Mouse (Mus musculus) megakaryocyte progenitor cell, adult 5-6 weeks (primary cell): ENCODE measurements around the gene Ucp2. TPM values are rescaled to one million over a fixed set of nuclear protein-coding genes. Genes with fewer than 3 reads are reported as not detected.

ENCODE experiments used
- ATAC-seq: replicated peaks from 2 replicates; pipeline ENCODE4 v1.8.0; 2016; ENCODE audit warnings: mild to moderate bottlenecking, moderate TSS enrichment, inconsistent platforms; ENCODE audit not compliant: poor library complexity
- total RNA-seq, 2 experiments: library from RNA; stranded (forward) in 1 of 2; stranded (reverse) in 1 of 2; fragments of 157-497, 149-512 nt in 1 of 2; fragments of 200-1000 nt in 1 of 2; gene quantifications; 2 replicates each; pipeline versions ENCODE4 v1.2.3 to v1.2.4; 2015 to 2017

Ucp2 gene
- total RNA-seq (2015): 208 and 232 TPM in 2 replicates
- total RNA-seq (2017): 90.4 and 97.3 TPM in 2 replicates

DNA sequence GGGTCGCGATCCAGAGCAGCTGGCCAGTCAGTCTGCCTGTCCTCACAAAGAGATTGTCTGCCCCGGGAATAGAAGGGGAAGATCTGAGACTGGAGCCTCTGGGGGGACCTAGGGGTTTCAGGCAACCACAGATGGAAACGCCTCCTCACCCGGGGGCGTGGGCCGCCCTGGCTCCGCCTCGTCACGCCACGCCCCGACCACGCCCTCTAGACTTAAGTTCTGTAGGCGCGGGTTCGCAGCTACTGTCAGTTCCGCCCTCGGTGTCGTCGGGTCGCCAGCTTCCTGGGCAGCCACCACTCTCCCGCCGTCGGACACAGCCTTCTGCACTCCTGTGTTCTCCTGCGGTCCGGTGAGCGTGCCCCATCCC is at the start of gene Ucp2:
TSS of gene Ucp2 (plus strand) at position 221 of the 367 bp plus-strand sequence.
- peak; percentile 73 for ATAC-seq

DNA sequence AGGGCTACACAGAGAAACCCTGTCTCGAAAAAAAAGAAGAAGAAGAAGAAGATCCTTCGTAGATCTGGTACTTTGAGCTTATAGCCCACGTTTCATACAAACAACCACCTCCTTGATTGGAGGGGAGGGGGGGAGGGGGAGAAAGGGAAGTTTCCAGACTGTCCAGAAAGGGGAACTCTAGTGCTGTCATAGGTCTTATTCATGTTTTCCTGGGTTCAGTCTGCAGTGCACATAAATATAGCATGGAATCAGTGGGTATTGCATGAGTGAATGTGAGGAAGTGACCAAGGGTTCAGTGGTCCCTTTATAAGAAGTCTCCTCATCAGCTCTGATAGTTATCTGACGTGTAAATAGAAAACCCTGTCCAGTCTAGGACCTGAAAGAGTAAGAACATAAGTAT is 49.4 kb upstream of the Ucp2 start:
- peak; percentile 60 for ATAC-seq

DNA sequence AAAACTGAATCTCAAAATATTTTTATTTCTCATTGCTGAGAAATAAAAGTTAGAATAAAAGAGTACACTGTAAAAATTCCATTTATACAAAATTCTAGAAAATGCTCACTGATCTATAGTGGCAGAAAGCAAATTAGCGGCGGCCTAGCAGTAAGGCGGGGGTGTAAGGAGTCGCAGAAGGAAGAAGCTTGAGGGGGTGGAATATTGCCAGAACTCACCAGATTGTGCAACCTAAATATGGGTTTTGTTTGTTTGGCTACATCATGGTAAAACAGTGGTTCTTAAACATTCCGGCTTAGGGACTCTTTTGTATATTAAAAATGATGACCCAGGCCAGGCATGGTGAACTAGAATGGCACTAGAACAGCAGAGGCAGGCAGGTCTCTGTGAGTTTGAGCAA is 46.9 kb upstream of the Ucp2 start:
- ATAC-seq: no peak

DNA sequence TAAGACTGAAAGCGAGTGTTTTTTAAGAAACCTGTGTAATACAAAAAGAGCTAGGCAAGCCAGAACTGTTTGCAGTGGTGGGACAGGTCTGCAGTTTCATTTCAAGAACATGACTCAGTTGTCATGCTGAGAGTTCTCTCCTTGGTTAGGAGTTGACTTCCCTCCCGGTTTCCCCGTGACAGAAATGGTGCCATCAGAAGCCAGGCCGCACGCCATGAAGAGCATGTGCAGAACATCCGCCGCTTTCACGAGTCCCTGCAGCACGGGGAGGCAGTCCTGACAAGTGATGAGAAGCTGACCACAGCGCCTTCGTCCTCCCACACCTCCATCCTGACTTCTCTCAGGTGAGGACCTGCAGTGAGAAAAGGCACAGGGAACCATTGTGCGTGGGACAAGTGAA is 44.6 kb upstream of the Ucp2 start:
- ATAC-seq: no peak

DNA sequence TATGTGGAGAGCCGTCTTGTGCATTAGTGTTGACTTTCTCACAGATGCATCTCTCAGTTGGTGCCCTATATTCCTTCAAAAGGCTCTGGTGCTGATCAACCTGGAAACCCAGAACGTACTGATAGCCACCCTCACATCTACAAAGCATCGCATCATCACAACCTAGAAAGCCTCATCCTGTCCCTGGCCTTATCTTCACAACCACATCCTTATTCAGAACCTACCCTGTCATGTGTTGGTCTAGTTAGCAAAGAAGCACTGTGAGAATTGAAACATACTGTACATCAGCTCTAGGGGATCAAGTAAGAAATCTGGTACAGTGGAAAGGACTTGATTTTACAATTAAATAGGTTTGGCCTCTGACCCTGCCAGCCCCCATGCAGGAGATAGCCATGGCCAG is 44.2 kb upstream of the Ucp2 start:
- 0 out of 2 replicates have a peak, but pooled peaks have one; percentile 31 for ATAC-seq

DNA sequence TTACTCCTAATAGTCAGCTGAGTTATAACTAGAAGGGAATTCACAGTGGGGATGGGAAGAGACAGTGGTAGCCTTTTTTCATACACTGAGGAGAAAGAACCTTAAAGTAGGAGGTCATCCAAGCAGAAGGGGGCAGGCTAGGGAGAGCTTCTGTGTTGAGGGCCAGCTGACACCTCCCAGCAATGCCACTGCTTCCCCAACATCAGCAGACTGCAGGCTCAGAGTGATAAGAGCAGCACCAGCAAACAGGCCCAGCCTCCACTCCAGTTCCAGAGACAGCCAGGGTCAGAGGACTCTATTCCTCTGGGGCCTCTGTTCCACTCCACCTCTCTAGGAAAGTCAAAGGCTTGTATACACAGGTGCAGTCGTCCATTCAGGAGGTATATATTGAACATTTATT is 35.0 kb upstream of the Ucp2 start:
- ATAC-seq: peak; percentile 81

DNA sequence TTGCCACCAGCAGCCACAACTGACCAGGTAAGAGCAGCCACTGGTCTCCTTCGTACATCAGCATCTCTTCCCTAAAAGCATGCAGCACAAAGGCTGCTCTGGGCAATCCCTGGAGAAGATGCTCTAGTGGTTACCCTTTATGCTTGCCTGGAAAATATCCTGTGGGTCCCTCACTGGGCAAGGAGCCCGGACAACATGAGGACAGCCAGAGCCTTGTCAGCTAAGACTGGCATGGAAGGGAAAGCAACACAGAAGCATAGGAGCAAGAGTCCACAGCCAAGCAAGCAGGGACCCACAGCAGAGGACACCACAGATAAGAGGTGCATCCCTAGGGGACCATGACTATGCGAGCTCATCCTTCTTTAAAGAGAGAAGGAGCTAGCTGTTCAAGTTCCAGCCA is 33.3 kb upstream of the Ucp2 start:
- no peak for ATAC-seq

DNA sequence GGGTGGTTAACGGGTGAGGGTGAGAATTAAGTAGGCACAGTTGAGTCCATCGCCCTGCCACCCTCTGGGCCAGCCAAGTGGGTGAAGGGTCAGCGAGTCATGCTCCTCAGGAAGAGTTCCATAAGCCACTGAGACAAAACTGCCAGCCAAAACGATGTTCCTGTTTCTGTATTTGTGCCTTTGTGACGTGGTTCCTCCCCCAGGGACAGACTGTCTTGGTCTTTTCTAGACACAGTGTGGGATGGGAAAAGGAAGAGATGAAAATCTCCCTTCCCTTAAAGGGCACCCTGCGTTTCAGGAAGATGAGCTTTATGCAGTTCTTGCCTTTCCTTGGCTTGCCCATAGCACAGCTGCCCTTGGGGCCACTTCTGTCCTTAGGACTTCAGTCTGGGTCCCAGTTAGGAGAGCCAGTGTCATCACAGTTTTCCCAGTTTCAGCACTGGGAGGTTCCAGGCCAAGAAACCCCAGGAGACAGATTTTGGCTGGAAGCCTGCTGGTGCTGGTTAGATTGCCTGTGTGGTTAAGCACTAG is 31.5 kb upstream of the Ucp2 start:
- 0 out of 2 replicates have a peak, but pooled peaks have one; percentile 4 for ATAC-seq

DNA sequence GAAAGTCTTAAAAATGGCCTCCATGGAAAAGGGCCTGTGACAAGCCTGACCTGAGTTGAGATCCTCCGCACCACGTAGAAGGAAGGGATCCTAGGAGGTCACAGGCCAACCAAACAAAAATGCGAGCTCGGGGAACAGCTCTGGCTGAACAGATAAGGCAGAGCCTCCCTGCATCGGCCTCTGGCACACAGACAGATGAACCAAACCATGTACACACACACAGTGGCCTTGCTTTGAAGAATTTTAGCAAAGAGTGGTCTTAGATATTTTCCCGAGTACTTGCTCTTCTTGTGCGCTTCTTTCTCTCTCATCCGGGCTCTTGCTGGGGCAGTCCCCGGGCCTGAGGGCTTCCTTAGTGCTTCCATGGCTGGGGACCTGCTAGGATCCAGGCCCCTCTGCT is 29.9 kb upstream of the Ucp2 start:
- peak; percentile 38 for ATAC-seq

DNA sequence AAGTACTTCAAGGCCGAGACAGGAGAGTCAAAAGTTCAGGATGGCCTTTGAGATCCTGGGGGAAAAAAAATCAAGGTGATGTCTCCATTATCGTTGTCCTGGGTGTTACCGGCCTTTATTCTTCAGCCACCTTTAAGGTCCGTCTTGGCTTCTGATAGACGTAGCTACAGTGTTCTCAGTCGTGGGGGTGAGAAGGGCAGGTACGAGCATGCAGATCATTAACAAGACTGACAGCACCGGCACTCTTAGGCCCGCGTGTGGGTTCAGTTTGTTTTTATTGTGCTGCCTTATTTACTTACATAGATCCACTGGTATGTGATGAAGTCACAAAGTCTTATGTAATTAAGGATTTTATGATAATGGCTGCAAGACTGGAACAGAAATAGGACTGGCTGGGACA is 29.4 kb upstream of the Ucp2 start:
- no peak for ATAC-seq

DNA sequence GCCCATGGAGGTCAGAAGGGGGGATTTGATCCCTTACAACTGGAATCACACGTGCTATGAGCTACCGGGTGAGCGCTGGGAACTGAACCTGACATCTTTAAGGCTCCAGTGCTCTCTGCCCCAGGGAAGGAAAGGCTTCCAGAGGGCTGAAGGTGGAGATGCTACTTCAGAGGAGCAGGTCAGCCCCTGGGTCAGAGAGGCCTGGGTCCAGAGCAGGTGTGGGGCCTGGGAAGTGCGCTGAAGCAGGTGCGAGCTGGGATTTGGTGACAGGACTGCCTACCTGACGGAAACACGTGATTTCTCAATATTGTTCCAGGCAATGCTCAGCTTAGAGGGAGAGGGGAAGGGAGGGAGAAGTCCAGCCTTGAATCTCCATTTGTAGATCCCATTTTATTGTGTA is 28.9 kb upstream of the Ucp2 start:
- no peak for ATAC-seq

DNA sequence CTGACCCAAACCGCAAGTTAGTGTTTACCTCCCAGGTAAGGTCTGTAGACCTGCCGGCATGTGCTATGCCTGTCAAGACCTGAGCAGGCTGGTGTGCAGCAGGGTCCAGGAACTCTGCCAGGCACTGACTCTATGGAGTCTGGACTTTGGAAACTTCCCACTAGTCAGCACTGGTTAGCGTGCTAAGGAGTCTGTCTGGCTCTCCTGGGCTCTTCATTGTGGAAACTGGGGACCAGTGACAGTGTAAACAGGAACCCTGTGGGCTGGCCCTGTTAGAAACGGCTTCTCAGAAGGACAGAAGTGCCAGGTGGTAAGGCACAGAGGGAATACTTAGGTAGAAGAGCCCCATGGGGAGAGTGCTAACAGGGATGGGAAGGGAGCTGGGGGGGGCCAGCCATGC is 27.9 kb upstream of the Ucp2 start:
- no peak for ATAC-seq

DNA sequence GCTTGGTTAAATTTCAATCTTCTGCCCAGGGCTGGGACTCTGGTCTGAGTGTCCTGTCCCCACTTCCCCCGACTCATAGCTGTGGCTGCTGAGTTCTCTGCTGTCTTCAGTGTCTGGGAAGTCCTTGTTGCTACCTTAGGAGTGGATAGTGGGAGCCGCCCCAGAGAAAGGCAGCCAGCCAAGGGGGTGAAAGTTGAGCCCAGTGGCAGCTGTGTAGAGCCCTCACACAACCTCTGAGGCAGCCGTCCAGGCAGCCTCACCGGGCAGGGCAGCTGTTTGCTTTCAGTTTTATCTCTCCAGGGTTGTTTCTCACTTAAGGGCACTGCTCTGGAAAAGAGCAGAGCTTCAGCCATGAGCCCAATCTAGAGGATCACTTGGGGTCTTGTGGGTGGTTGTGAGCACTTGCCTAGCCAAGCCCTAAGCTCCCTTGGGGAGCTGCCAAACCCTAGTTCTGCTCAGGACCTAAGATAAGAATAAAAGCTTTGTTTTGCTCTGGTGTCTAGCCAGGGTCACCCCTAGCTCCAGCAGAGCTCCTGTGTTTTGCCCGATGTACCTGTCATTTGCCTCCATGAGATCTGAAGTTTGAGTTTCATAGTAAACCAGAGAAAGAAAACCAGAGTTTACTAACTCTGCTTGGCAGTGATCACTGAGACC is 27.4 kb upstream of the Ucp2 start:
- ATAC-seq: peak; percentile 51

DNA sequence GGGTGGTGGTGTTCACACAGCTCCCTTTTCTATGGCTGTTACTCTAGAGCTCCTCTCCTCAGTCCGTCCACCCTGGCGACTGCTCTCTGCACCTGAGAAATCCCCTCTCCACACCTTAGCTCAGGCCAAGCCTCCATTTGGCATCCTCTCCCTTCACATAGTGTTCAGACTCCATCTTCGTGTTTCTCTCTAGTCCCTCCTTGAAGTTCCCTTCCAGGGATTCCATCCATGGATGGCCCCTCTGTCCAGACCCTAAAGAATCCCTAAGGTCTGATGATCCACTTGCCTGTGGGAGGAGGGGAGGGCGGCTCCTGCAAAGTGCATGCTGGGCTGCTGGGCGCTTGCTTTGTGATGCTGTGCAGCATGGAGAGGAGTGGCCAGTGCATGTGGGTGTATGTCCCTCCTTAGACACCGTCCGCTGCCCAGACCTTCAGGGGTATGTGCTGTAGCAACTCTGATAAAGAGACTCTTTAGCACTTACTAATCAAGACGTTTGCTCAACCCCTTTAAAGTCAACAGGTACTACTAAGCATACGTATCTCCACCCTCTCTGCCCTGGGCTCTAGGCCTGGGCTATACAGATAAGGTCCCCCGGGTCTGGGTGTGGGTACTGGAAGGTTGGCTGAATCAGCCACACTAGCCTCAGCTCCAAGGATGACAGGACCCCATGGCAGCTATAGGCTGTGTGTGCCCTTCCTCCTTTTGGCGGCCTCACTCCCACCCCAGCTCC is 26.2 kb upstream of the Ucp2 start:
- ATAC-seq: peak; percentile 75

DNA sequence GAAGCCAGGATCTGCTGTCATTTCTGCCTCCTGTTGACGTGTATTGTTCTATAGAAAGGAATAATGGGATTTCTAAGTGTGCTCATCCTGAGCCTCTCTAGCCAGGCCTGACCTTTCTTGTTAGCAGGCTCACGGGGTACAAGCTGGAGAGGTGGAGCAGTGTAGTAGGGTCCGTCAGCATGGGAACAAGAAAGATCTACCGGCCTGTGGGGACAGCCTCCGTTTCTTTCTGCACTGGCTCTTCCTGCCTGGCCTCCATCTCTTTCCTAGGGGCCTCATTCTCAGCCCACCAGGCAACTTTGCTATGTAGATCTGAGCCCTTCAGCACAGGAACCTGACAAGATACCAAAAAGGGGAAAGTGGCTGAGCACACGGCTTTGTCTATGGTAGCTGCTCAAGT is 24.4 kb upstream of the Ucp2 start:
- ATAC-seq: no peak

DNA sequence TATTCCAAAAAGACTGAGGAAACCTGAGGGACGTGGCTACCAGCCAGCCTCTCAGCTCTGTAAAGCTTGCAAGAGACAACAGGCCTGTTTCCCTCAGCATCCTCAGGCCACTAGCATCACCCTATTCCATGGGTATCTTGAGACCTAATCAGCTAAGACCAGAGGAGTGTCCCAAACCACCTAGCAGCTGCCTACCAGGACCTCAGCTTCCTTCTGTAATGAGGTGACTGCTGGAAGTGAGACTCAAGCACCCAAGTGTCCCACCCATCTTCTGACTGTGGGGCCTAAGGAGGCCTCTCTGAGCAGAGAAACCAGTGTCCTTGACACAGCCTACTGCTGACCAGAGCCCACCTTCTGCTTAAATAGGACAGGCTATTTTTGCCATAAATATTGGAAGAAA is 23.6 kb upstream of the Ucp2 start:
- no peak for ATAC-seq

DNA sequence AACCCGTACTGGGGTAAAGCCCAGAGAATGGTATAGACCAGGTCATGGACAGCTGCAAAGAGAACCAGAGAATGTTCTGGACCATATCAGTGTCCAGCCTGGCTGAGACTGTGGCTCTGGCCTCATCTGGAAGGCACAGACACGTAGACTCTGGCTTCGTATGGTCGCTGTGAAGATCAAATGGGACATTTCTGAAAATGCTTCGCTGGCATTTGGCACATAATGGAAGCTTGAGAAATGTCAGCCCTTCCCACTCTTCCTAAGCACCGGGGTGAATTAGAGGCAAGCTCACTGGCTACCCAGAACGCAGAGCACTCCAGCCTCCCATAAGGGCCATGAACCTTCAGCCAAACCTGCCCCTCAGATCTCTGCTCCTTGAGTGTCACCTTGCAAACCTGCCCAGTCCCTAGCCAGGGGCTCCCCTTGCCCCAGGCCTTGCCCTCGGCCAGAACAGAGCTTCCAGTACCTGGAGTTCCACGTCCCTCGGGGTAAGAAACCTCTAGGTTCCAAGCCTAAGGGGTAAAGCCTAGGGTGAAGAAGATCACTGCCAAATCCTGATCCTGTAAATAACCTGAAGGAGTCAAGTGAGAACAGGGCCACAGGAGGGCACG is 22.2 kb upstream of the Ucp2 start:
- no peak for ATAC-seq

DNA sequence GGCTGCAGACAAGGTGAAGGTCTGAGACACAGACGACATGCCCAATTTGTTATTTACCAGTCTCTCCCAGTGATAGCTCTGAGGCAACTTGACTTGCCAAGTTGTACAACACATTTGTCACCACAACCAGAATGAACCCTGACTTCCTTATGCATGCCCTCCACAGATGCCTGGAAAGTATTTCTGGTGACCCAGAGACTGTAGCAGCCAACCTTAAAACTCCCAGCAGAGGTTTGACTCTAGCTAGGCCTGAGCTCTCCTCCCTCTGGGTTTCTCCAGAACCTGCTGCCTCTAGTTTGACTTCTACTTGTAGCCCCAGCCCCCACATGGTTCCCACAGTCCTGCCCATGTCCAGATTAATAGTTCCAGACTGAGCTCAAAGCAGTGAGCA is 21.7 kb upstream of the Ucp2 start:
- ATAC-seq: no peak

DNA sequence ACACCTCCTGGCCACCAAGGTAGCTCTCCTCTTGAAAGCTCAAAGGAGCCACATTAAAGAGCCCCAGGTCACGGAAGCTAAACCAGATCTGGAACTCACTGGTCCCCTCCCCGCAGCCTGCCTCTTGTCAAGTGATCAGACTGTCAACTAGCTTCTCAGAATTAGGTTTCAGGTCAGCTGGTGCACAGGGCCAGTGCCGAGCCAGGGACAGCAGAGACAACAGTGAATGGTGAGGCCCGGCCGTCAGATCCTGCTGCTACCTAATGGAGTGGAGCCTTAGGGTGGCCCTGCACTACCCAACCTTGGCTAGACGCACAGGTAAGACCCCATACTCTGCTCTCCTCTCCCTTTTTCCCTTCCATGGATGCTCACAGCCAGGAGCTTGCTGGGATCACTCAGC is 20.4 kb upstream of the Ucp2 start, which contains the start of gene Ucp3:
TSS of gene Ucp3 (plus strand) at position 214 of the 400 bp plus-strand sequence.
- ATAC-seq: no peak

DNA sequence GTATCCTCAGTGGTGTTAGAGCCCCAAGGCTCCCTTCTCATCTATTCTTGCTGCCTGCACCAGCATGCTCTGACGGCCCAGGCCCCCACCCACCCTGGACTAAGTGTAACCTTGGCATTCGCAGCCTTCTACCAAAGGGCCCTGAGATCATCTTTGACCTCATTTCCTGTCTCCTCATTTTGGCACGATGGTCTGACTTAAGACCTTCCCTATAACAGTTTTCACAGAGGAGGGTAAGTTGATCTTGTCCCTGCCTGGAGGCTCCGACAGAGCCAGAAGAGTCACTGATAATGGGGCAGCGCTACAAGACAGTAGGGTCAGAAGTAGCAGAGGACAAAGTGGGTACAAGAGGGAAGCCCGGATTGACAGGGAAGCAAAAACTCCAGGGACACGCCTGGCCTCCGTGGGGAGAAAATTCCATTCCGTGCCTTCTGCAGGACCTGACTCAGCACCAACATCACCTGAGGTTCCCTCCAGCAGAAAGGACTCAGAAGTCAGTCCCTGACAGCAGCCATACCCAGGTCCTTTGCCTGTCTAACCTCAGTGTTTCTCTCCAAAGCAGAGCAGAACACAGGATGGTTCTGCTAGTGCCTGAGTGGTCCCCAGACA is 19.2 kb upstream of the Ucp2 start:
- no peak for ATAC-seq

DNA sequence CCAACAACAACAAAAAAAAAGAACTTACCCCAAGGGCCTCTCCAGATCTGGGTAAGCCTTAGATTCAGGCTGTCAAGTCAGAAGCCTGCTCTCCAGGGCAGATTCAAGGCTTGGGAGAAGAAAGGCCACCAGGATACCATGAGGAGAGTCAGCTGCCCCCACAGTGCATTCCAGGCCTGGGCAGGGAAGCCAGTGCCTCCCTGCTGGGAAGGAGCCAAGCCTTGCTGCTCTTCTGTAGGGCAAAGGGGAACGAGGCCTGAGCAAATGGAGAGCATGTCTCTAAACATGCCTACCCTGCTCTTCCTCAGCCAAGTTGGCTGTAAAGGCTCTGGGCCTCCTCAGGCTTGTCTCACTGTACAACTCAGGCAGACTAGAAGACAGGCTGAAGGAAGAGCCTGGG is 18.5 kb upstream of the Ucp2 start:
- ATAC-seq: no peak
